Mouse (Mus musculus) heart, embryonic 10.5 days (tissue): ENCODE data around the gene Stac3. TPM values are rescaled to one million over a fixed set of nuclear protein-coding genes. Genes with fewer than 3 reads are reported as not detected.

Experiments used
- DNase-seq: peaks from one replicate; pipeline ENCODE4 v3.0.0-alpha.2; 2017; ENCODE audit warnings: low spot score
- H3K27ac ChIP-seq: fragments of 300-500 bp; sonication (generic); 2 replicates; pipeline ENCODE4 v1.5.1; 2016; ENCODE audit warnings: mild to moderate bottlenecking
- H3K27me3 ChIP-seq: fragments of 300-500 bp; sonication (generic); 2 replicates; pipeline ENCODE4 v1.6.1; 2016; ENCODE audit warnings: mild to moderate bottlenecking; ENCODE audit not compliant: poor library complexity, insufficient read depth, severe bottlenecking
- H3K36me3 ChIP-seq: fragments of 300-500 bp; sonication (generic); 2 replicates; pipeline ENCODE4 v1.6.1; 2016; ENCODE audit warnings: mild to moderate bottlenecking, moderate library complexity
- H3K4me1 ChIP-seq: fragments of 300-500 bp; sonication (generic); 2 replicates; pipeline ENCODE4 v1.6.1; 2016; ENCODE audit warnings: mild to moderate bottlenecking
- H3K4me3 ChIP-seq: fragments of 300-500 bp; sonication (generic); 2 replicates; pipeline ENCODE4 v1.5.1; 2016; ENCODE audit warnings: mild to moderate bottlenecking, moderate library complexity
- H3K9me3 ChIP-seq: fragments of 300-500 bp; sonication (generic); 2 replicates; pipeline ENCODE4 v1.6.1; 2016; ENCODE audit warnings: mild to moderate bottlenecking, moderate library complexity
- WGBS: fragments of 180-500 bp; shearing (Covaris S2); methylation state at CpG from one replicate; pipeline ENCODE4 v1.1.7; 2016; 5-methylcytosine and 5-hydroxymethylcytosine counted together
- polyA plus RNA-seq: library from polyadenylated mRNA; unstranded; fragments of >200 nt; fragmentation: Nextera tagmentation; extraction: Ambion mirVana; gene quantifications from 2 replicates; pipeline ENCODE4 v1.2.1, GENCODE M21; 2016

Stac3 gene
- polyA plus RNA-seq, 1 experiment from 2014 or later: 0.84 TPM

DNA sequence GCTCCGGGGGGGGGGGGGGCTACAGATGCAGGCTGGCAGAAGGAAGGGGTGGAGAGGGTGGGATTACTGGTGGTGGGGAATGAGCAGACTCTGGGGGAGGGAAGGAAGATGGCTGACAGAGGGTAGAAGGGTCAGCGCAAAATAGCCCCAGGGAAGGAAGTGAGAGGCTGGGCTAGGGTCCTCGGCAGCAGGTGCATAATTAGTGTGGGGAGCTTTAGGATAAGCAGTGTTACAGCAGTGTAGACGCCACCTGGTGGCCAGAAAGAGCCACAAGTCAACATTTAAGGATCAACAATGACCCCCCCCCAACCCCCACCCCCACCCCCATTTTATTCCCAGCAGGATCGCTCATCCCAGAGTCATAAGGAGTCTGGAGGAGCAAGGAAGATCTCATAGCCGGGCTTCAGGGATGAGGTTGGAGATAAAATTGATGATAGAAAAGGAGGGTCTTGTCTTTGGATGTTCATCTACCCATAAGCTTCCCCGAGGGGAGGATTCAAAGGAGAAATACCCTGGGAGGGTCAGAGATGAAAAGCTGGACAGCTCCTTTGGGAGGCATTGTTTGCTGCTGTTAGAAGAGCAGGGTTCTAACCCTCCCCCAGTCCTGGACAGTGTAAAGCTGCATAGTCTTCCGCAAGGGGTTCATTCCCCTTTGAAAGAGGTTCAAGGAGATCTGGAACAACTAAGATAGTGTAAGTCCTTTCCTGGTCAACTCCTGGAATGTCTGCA, 35.3 kb downstream of the Stac3 start:
- H3K36me3 ChIP-seq: peaks cover 32% of the 10 kb centered on the region
- peaks cover 65% of the 10 kb centered on the region for H3K27me3 ChIP-seq
- peaks cover 21% of the 10 kb centered on the region for H3K4me1 ChIP-seq
- H3K9me3 ChIP-seq: no peaks in the 10 kb centered on the region
- DNase-seq: no peak
- 9% methylated on average over 8 of the region's 8 CpGs for WGBS
- no peak overlapping the region for H3K27ac ChIP-seq
- no peak overlapping the region for H3K4me3 ChIP-seq

DNA sequence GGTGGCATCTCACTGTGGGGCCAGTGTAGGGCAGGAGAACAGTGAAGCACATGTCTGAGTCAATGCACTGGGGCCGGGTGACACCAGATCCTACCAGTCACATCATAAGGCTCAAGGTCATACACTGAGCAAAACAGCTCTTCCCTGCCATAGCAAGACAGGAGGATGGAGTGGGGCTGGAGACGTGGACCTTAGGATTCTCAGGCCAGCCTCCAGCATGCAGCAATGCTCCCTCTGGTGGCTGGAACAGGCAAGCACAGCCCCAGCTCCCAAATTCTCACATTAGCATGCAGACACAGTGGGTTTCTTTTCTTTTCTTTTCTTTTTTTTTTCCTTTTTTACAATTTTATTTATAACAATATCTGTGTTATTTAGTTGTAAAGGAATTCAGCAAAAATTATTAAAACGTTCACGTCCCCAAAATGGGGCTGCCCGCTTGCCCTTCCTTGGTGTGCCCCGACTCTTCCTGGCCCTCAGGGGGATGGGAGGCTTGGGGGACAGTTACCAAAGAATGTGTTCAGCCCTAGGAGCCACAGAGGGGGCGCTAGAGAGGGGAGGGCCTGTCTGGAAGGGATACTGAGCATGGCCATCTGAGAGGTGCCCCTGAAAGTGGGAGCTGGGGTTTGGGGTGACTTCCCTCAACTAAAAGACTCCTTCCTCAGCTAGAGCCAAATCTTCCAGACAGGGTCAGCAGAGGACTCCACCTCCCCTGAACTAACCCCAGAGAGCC, 36.5 kb downstream of the Stac3 start:
- Histone ChIP-seq H3K4me1 (peaks cover 21% of the 10 kb centered on the region), H3K36me3 (peaks cover 45% of the 10 kb centered on the region), H3K27me3 (peaks cover 52% of the 10 kb centered on the region), H3K27ac (no peak overlapping the region), H3K9me3 (no peaks in the 10 kb centered on the region), H3K4me3 (no peak overlapping the region)
- 24% methylated on average over 7 of the region's 7 CpGs for WGBS
- no peak for DNase-seq

DNA sequence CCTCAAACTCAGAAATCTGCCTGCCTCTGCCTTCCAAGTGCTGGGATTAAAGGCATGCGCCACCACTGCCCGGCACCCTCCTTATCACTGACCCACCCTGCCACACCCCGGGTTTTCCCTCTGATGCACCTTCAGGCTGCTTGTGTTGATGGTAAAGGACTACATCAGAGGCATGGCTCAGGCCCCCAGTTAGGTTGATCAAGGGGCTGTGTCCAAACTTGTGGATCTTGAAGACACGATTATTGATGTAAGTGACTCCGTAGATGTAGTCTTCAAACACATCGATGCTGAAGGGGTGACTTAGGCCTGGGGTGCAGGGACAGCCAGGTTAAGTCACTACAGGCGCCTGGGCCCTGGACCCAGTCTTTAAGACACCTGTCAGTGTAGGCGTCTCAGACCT, 40.0 kb downstream of the Stac3 start:
- Histone ChIP-seq H3K4me1 (peaks cover 3% of the 10 kb centered on the region; the same call in 1 of the 2 replicates), H3K4me3 (no peak overlapping the region), H3K36me3 (peaks cover 77% of the 10 kb centered on the region), H3K27ac (no peak overlapping the region), H3K27me3 (peaks cover 17% of the 10 kb centered on the region), H3K9me3 (no peaks in the 10 kb centered on the region)
- DNase-seq: no peak
- 92% methylated on average over 8 of the region's 8 CpGs for WGBS

DNA sequence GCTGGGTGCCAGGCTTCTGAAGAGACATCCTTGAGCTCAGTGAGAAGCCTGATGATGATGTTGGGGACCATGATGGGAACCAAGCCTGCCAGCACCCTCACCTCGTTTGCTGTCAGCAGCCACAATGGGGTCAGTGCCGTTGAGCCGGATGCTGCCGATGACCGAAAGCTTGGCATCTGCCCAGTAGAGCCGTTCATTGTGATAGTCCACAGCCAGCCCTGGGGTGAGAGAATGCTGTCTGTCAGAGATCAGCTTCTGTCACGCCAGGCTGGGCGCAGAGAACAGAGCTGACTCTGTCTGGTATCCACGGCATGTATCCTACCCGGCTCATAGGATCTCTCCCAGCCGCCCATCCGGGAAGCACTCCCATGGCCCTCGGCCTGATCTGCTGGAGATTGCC, 40.6 kb downstream of the Stac3 start:
- peaks cover 11% of the 10 kb centered on the region; the same call in 1 of the 2 replicates for H3K27me3 ChIP-seq
- peaks cover 3% of the 10 kb centered on the region; the same call in 1 of the 2 replicates for H3K4me1 ChIP-seq
- no peak overlapping the region for H3K4me3 ChIP-seq
- H3K36me3 ChIP-seq: peaks cover 83% of the 10 kb centered on the region
- no peak overlapping the region for H3K27ac ChIP-seq
- WGBS: 86% methylated on average over 13 of the region's 13 CpGs
- H3K9me3 ChIP-seq: no peaks in the 10 kb centered on the region
- no peak for DNase-seq

DNA sequence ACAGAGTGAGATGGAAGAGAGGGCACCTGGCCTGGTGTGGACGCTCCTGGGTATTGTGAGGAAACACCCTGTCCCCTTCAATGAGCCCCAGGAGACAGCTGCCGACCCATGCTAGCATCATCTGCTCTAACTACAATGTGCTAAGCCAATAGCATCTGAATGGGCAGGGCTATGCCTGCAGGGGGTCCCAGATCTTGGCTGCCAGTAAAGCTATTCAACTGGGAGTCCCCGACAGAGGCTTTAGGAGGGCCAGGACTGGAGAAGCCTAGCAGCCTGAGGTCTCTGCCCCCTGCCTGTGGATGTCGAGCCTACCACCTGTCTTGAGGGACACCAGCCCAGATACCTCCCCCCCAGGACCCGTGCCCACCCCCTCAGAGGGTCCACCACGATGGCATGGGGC, 41.2 kb downstream of the Stac3 start:
- H3K27me3 ChIP-seq: peaks cover 10% of the 10 kb centered on the region; the same call in 1 of the 2 replicates
- H3K9me3 ChIP-seq: no peaks in the 10 kb centered on the region
- H3K4me1 ChIP-seq: peaks cover 3% of the 10 kb centered on the region; the same call in 1 of the 2 replicates
- H3K4me3 ChIP-seq: no peak overlapping the region
- DNase-seq: no peak
- 63% methylated on average over 6 of the region's 6 CpGs for WGBS
- H3K27ac ChIP-seq: no peak overlapping the region
- H3K36me3 ChIP-seq: peaks cover 89% of the 10 kb centered on the region

DNA sequence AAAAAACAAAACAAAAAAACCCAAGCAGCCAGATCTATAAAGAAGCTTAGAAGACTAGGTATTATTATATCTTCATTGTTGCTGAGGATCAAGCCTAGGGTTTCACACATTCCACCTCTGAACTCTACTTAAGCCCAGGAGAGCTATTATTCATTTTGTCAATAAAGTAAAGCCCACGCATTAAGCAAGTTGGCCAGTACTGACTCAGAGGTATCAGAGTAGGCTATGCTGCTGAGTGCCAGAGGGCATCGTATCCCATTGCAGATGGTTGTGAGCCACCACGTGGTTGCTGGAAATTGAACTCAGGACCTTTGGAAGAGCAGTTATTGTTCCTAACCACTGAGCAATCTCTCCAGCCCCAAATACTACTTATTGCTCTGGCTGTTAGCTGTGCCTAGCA, 42.4 kb downstream of the Stac3 start:
- H3K4me1 ChIP-seq: no peaks in the 10 kb centered on the region; the same call in 1 of the 2 replicates
- H3K27ac ChIP-seq: no peak overlapping the region
- peaks cover 95% of the 10 kb centered on the region for H3K36me3 ChIP-seq
- H3K9me3 ChIP-seq: no peaks in the 10 kb centered on the region
- peaks cover 10% of the 10 kb centered on the region; the same call in 1 of the 2 replicates for H3K27me3 ChIP-seq
- no peak overlapping the region for H3K4me3 ChIP-seq
- no peak for DNase-seq
- WGBS: 81% methylated on average over 3 of the region's 3 CpGs

DNA sequence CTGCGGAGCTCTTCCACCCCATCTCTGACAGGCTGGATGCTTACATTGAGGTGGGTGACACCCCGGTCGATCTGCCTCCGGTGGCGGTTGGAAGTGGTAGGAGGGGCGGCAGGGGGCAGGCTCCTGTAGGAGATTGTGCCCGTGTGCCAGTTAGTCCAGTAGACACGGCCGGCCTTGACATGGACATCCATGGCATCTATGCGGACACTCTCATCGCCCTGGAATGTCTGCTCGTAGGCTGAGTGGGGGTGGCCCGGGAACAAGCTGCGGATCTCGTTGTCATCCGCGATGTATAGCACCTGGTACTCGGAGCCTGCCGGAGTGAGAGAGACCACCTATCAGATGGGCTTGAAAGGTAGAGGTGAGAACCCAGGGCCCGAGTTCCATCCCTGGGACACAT, 42.9 kb downstream of the Stac3 start:
- peaks cover 7% of the 10 kb centered on the region; the same call in 1 of the 2 replicates for H3K27me3 ChIP-seq
- peaks cover 95% of the 10 kb centered on the region for H3K36me3 ChIP-seq
- no peak for DNase-seq
- WGBS: 91% methylated on average over 20 of the region's 20 CpGs
- no peaks in the 10 kb centered on the region; the same call in 1 of the 2 replicates for H3K4me1 ChIP-seq
- H3K4me3 ChIP-seq: no peak overlapping the region
- H3K9me3 ChIP-seq: no peaks in the 10 kb centered on the region
- no peak overlapping the region for H3K27ac ChIP-seq

DNA sequence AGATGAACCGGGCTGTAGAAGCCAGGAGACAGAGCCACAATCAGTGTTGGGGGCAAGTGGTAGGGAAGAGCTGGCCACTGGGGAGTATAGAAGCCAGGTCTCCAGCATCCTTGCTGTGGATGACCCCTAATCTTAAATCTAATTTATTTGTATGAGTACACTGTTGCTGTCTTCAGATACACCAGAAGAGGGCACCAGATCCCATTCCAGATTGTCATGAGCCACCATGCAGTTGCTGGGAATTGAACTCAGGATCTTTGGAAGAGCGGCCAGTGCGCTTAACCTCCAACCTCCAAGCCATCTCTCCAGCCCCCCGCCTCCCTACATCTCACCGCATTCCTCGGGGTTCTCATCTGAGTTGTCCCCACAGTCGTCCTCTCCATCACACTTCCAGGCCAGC, 45.0 kb downstream of the Stac3 start:
- no peak for DNase-seq
- WGBS: 79% methylated on average over 7 of the region's 7 CpGs
- peaks cover 97% of the 10 kb centered on the region for H3K36me3 ChIP-seq

DNA sequence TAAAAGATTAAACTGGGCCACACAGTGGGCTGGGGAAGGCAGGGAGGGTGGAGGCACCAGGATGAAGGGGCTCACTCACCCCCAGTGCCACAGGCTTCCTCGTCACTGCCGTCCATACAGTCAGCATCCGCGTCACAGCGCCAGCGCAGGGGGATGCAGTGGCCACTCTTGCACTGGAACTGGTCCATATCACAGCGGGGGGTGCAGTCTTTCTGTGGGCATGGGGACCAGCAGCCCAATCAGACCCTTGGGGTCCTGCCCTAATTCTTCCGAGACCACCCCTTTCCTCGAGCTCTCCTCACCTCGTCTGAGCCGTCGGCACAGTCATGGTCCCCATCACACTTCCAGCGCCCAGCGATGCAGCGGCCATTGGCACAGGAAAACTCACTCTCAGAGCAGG, 46.8 kb downstream of the Stac3 start:
- H3K9me3 ChIP-seq: no peaks in the 10 kb centered on the region
- 95% methylated on average over 15 of the region's 15 CpGs for WGBS
- H3K27ac ChIP-seq: no peak overlapping the region
- no peaks in the 10 kb centered on the region for H3K27me3 ChIP-seq
- no peak overlapping the region for H3K4me3 ChIP-seq
- H3K4me1 ChIP-seq: no peaks in the 10 kb centered on the region
- no peak for DNase-seq
- peaks cover 97% of the 10 kb centered on the region for H3K36me3 ChIP-seq

More for the DNA sequence above, 45.0 kb downstream of the Stac3 start:
- Histone ChIP-seq H3K4me3 (no peak overlapping the region), H3K27me3 (no peaks in the 10 kb centered on the region), H3K4me1 (no peaks in the 10 kb centered on the region), H3K9me3 (no peaks in the 10 kb centered on the region), H3K27ac (no peak overlapping the region)

DNA sequence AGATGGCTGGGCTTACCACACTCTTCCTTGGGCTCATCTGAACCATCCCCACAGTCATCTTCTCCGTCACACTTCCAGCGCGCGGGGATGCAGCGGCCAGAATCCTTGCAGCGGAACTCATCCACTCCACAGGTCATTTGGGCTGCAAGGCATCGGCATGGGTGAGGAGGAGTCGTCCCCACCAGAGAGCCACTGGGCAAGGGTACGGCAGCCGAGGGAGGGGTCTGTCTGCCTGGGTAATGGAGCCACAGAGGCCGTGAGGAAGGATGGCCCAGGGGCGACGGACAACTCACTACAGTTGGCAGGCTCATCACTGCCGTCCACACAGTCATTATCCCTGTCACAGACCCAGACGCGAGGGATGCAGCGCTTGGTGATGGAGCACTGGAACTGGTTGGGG, 48.4 kb downstream of the Stac3 start:
- peaks cover 100% of the 10 kb centered on the region for H3K36me3 ChIP-seq

DNA sequence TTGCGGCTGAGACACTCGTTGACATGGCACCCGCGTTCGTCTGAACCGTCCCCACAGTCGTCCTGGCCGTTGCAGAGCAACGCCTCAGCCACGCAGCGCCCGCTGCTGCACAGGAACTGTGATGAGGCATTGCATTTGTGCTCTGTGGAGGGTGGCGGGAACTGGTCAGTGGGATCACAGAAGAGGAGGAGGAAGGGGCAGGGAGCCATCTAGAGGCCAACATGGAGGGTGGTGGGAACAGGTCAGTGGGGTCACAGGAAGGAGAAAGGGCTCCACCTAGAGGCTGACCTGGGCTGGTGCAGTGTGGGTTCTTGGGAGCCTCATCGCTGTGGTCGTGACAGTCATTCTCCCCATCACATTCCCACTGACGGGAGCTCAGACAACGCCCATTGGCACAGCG, 54.2 kb downstream of the Stac3 start:
- H3K36me3 ChIP-seq: peaks cover 100% of the 10 kb centered on the region
- 73% methylated on average over 18 of the region's 18 CpGs for WGBS
- DNase-seq: no peak

More for the DNA sequence above, 48.4 kb downstream of the Stac3 start:
- Histone ChIP-seq H3K4me3 (no peak overlapping the region), H3K9me3 (no peaks in the 10 kb centered on the region), H3K27ac (no peak overlapping the region), H3K27me3 (no peaks in the 10 kb centered on the region), H3K4me1 (no peaks in the 10 kb centered on the region)
- WGBS: 89% methylated on average over 17 of the region's 17 CpGs
- DNase-seq: no peak

DNA sequence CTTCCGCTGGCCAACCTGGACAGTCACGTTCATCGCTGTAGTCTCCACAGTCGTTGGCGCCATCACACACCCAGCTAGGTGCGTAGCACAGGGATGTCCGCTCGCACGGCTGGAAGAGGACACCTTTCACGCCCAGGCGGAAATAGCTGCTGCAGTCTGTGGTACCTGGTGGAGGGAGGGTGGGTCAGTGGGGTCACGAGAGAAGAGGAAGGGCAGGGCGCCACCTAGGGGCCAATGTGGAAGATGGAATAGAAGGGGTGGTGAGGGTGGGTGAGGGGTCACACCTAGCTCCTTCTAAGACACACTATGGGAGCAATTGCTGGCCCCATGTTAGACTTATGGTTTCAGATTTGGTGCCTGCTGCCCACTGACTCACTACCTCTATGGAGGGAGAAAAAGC, 55.9 kb downstream of the Stac3 start:
- no peaks in the 10 kb centered on the region for H3K4me1 ChIP-seq
- H3K27ac ChIP-seq: no peak overlapping the region
- H3K36me3 ChIP-seq: peaks cover 99% of the 10 kb centered on the region
- DNase-seq: no peak
- 88% methylated on average over 13 of the region's 13 CpGs for WGBS
- no peak overlapping the region for H3K4me3 ChIP-seq
- H3K9me3 ChIP-seq: no peaks in the 10 kb centered on the region
- H3K27me3 ChIP-seq: no peaks in the 10 kb centered on the region

More for the DNA sequence above, 54.2 kb downstream of the Stac3 start:
- Histone ChIP-seq H3K4me3 (no peak overlapping the region), H3K27ac (no peak overlapping the region), H3K4me1 (no peaks in the 10 kb centered on the region), H3K9me3 (no peaks in the 10 kb centered on the region), H3K27me3 (no peaks in the 10 kb centered on the region)
